Mouse (Mus musculus) kidney, postnatal 0 days (tissue): Measurements from ENCODE around the gene Iqschfp. TPM values are rescaled to one million over a fixed set of nuclear protein-coding genes. Genes with fewer than 3 reads are reported as not detected.
A peak's percentile ranks its signal among the peaks of the same experiment; 100 is the strongest.

Experiments
- ATAC-seq: fragments of 200-750 bp; cut with Nextera tagmentation; replicated peaks from 2 replicates; pipeline ENCODE4 v1.8.0; 2017; ENCODE audit warnings: low read depth, moderate number of reproducible peaks, moderate TSS enrichment, moderate library complexity; ENCODE audit not compliant: low FRiP score
- DNase-seq: peaks from one replicate; pipeline ENCODE4 v3.0.0-alpha.2; 2016; ENCODE audit warnings: low spot score
- H3K27ac ChIP-seq: fragments of 300-500 bp; sonication (generic); 2 replicates; pipeline ENCODE4 v1.5.1; 2014; ENCODE audit warnings: mild to moderate bottlenecking
- H3K27me3 ChIP-seq: fragments of 300-500 bp; sonication (generic); 2 replicates; pipeline ENCODE4 v1.6.1; 2014; ENCODE audit warnings: low read length, mixed read lengths; ENCODE audit not compliant: insufficient read depth
- H3K36me3 ChIP-seq: fragments of 300-500 bp; sonication (generic); 2 replicates; pipeline ENCODE4 v1.6.1; 2014; ENCODE audit warnings: low read length, mixed read lengths; ENCODE audit not compliant: insufficient read depth
- H3K4me1 ChIP-seq: fragments of 300-500 bp; sonication (generic); replicated peaks from 2 replicates; pipeline ENCODE4 v1.6.1; 2014; ENCODE audit warnings: antibody characterized with exemption, low read length, mixed read lengths; ENCODE audit not compliant: insufficient read depth
- H3K4me2 ChIP-seq: fragments of 300-500 bp; sonication (generic); 2 replicates; pipeline ENCODE4 v1.6.1; 2014; ENCODE audit warnings: mild to moderate bottlenecking, low read length, moderate library complexity, mixed read lengths
- H3K4me3 ChIP-seq: fragments of 300-500 bp; sonication (generic); replicated peaks from 2 replicates; pipeline ENCODE4 v1.5.1; 2014; ENCODE audit warnings: low read depth, low read length
- H3K9ac ChIP-seq: fragments of 300-500 bp; sonication (generic); 2 replicates; pipeline ENCODE4 v1.6.1; 2014; ENCODE audit warnings: low read depth, low read length
- H3K9me3 ChIP-seq: fragments of 300-500 bp; sonication (generic); replicated peaks from 2 replicates; pipeline ENCODE4 v1.6.1; 2016; ENCODE audit warnings: low read length, inconsistent platforms, mixed read lengths
- CTCF ChIP-seq: IDR thresholded peaks from 2 replicates; pipeline ENCODE4 v1.5.1; 2016; ENCODE audit warnings: antibody characterized with exemption, low read depth, mild to moderate bottlenecking, moderate library complexity
- WGBS: fragments of 180-500 bp; shearing (Covaris S2); extraction: QIAGEN DNeasy Blood & Tissue Kit; methylation state at CpG from one replicate; pipeline ENCODE4 v1.1.7; 2014; 5-methylcytosine and 5-hydroxymethylcytosine counted together
- polyA plus RNA-seq: library from polyadenylated mRNA; unstranded; fragments of >200 nt; fragmentation: Nextera tagmentation; extraction: Ambion mirVana; gene quantifications from 2 replicates; pipeline ENCODE4 v1.2.1, GENCODE M21; 2015

Iqschfp gene
- polyA plus RNA-seq, 1 experiment from 2014 or later = 0.05 TPM

DNA sequence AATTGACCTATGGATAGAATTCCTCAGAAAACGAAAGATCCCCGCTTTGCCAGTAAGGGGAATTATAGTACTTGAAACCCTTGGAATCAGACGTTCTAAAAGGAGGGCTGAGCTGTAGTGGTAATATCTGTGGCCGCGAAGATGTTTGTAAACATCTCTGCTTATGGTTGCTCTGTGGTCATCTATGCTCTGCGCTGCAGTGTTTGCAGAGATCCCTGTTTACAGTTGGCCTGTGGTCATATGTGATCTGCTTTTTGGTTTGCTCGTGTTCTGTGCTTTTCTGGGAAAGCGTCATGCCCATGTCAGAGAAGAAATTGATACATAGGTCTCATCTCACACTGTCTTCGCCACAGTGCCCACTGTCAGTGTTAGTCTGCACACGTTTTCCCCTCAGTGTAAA, 700.5 kb downstream of the Iqschfp start:
- Histone ChIP-seq H3K27ac (no peak overlapping the region), H3K27me3 (no peaks in the 10 kb centered on the region), H3K4me2 (no peak overlapping the region), H3K4me3 (no peak overlapping the region), H3K9me3 (no peaks in the 10 kb centered on the region), H3K36me3 (0 out of 2 replicates have a peak, but pooled peaks cover 6% of the 10 kb centered on the region), H3K4me1 (peaks cover 15% of the 10 kb centered on the region), H3K9ac (no peak overlapping the region)
- no peak for TF ChIP-seq CTCF
- DNase-seq (no peak), ATAC-seq (no peak)
- 59% methylated on average over 10 of the region's 10 CpGs for WGBS

GRCm38 (mm10) chr3:68593073-68593867, 701.2 kb downstream of the Iqschfp start:
- H3K27ac ChIP-seq = 0 out of 2 replicates have a peak overlapping the region, but pooled peaks have one; percentile 36
- H3K4me3 ChIP-seq = no peak overlapping the region
- H3K4me2 ChIP-seq = no peak overlapping the region
- WGBS = 66% methylated on average over 12 of the region's 12 CpGs
- 0 out of 2 replicates have a peak, but pooled peaks cover 6% of the 10 kb centered on the region for H3K36me3 ChIP-seq
- no peaks in the 10 kb centered on the region for H3K9me3 ChIP-seq
- ATAC-seq (no peak), DNase-seq (no peak)
- no peaks in the 10 kb centered on the region for H3K27me3 ChIP-seq
- no peak overlapping the region for H3K9ac ChIP-seq
- no peak for TF ChIP-seq CTCF
- H3K4me1 ChIP-seq = peaks cover 14% of the 10 kb centered on the region

GRCm38 (mm10) chr3:68595316-68595925, 703.4 kb downstream of the Iqschfp start:
- Histone ChIP-seq H3K36me3 (0 out of 2 replicates have a peak, but pooled peaks cover 6% of the 10 kb centered on the region), H3K27ac (peak overlapping the region; percentile 13; the same call in 1 of the 2 replicates), H3K4me1 (peaks cover 14% of the 10 kb centered on the region), H3K4me2 (no peak overlapping the region), H3K9ac (no peak overlapping the region), H3K4me3 (no peak overlapping the region), H3K9me3 (no peaks in the 10 kb centered on the region), H3K27me3 (no peaks in the 10 kb centered on the region)
- 41% methylated on average over 10 of the region's 10 CpGs for WGBS
- DNase-seq (no peak), ATAC-seq (peak; percentile 26; the same call in 1 of the 2 replicates)
- TF ChIP-seq CTCF = no peak

DNA sequence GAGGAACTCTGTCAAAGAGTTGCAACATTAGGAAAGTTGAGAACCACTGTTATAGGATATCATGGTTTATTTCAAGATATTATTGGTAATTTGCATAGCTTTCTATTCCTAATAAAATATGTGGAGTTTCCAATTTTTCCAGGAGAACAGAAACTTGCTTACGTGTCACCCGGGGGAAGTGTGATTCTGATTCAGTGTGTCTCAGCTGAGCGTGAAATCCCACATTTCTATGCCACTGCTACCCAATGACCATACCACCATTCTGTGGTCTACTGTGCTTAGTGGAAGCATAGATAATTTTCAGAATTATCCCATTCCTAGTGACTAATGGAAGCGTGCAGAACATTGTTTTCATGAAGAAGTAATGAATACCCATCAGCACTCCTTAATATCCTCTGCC, 704.9 kb downstream of the Iqschfp start:
- TF ChIP-seq CTCF = no peak
- Histone ChIP-seq H3K27ac (no peak overlapping the region), H3K4me2 (no peak overlapping the region), H3K4me3 (no peak overlapping the region), H3K9me3 (no peaks in the 10 kb centered on the region), H3K27me3 (no peaks in the 10 kb centered on the region), H3K4me1 (peaks cover 14% of the 10 kb centered on the region), H3K9ac (no peak overlapping the region), H3K36me3 (0 out of 2 replicates have a peak, but pooled peaks cover 6% of the 10 kb centered on the region)
- 96% methylated on average over 4 of the region's 4 CpGs for WGBS
- no peak for DNase-seq
- no peak for ATAC-seq

DNA sequence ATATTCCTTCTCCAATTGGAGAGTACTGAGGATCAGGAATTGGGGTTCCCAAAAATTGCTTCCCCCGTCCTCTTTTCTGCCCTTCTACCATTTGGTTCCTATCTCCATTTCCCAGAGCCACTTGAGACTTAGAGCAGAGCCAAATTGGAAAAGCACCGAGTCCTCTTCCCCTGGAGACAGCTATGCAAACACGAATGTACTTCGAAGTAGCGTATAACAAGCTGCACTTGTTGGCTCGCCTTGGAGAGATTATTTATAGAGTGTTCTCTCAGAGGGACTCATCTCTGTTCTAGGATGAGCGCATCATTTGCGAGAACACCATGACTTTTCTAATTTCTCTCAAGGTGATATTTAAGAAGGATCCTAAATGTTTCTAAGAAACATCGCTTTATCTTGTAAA, 710.9 kb downstream of the Iqschfp start:
- Histone ChIP-seq H3K27me3 (no peaks in the 10 kb centered on the region), H3K4me3 (no peak overlapping the region), H3K4me1 (no peaks in the 10 kb centered on the region), H3K36me3 (no peaks in the 10 kb centered on the region), H3K4me2 (no peak overlapping the region), H3K9me3 (no peaks in the 10 kb centered on the region), H3K27ac (no peak overlapping the region), H3K9ac (no peak overlapping the region)
- 84% methylated on average over 9 of the region's 9 CpGs for WGBS
- DNase-seq (no peak), ATAC-seq (no peak)
- no peak for TF ChIP-seq CTCF

- H3K27me3 ChIP-seq = no peaks in the 10 kb centered on the region
- no peaks in the 10 kb centered on the region for H3K9me3 ChIP-seq
- no peak overlapping the region for H3K4me3 ChIP-seq
- DNase-seq (no peak), ATAC-seq (no peak)
- H3K27ac ChIP-seq = no peak overlapping the region
- no peak for TF ChIP-seq CTCF
- H3K9ac ChIP-seq = no peak overlapping the region
- H3K4me2 ChIP-seq = no peak overlapping the region
- WGBS = 73% methylated on average over 10 of the region's 10 CpGs
- H3K4me1 ChIP-seq = no peaks in the 10 kb centered on the region
- H3K36me3 ChIP-seq = no peaks in the 10 kb centered on the region
Observed at GRCm38 (mm10) chr3:68604467-68604866, 712.4 kb downstream of the Iqschfp start.
